Mouse (Mus musculus): ENCODE results near the gene Cacng8. TPM values are rescaled to one million over a fixed set of nuclear protein-coding genes. Genes with fewer than 3 reads are reported as not detected.

Cacng8 gene
- 0.16 TPM for polyA plus RNA-seq (2014; fragmentation: Illumina TruSeq; extraction: RNeasy Lipid Tissue Mini Kit (QIAGEN cat#74804); ENCODE audit: low read depth, low replicate concordance)

DNA sequence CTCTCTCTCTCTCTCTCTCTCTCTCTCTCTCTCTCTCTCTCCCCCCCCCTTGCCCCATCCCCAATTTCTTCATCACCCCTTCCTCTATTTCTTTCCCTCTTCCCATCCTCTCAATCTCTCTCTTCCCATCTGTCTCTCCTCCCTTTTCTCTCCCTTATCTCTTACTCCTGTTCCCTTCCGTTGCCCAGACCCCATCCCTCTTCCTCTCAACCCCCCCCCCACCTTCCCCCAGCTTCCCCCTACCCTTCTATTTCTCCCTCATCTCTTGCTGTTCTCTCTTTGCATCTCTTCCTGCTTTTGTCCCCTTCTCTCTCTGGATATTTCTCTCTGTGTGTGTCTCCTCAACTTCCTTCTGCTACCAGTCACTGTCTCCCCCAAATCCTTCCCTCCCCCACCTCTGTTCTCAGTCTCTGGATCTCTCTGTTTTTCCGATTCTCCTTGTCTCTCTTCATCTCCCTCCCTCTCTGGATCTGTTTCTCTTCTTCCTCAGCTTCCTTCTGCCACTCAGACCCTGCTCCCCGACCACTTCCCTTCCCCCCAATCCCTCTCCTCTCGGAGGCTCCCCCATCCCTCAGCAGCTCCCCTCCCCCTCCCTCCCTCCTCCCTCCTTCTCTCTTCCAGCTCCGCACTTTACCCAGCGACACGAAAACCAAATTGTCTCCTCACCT, at the start of gene Cacng8:
TSS of gene Cacng8 (plus strand) at position 271 of the 668 bp plus-strand sequence.

GRCm38 (mm10) chr7:3423895-3424294, 33.4 kb downstream of the Cacng8 start, which contains the start of gene Cacng6:
Cacng6 (plus strand) TSS chr7:3424195.

Other genes with a start within 250 kb of the Cacng8 start
- not detected for gene AU018091, start 221.5 kb upstream of the Cacng8 start, polyA plus RNA-seq (2014; fragmentation: Illumina TruSeq; extraction: RNeasy Lipid Tissue Mini Kit (QIAGEN cat#74804); ENCODE audit: low read depth, low replicate concordance)
- gene Nlrp12, start 140.9 kb upstream of the Cacng8 start, polyA plus RNA-seq (2014; fragmentation: Illumina TruSeq; extraction: RNeasy Lipid Tissue Mini Kit (QIAGEN cat#74804); ENCODE audit: low read depth, low replicate concordance): not detected
- gene Myadm, start 101.6 kb upstream of the Cacng8 start, polyA plus RNA-seq (2014; fragmentation: Illumina TruSeq; extraction: RNeasy Lipid Tissue Mini Kit (QIAGEN cat#74804); ENCODE audit: low read depth, low replicate concordance): 86.4 TPM
- 2.1 TPM for gene Prkcg, start 101.5 kb upstream of the Cacng8 start, polyA plus RNA-seq (2014; fragmentation: Illumina TruSeq; extraction: RNeasy Lipid Tissue Mini Kit (QIAGEN cat#74804); ENCODE audit: low read depth, low replicate concordance)
- 10.1 TPM for gene Cacng7, start 57.7 kb upstream of the Cacng8 start, polyA plus RNA-seq (2014; fragmentation: Illumina TruSeq; extraction: RNeasy Lipid Tissue Mini Kit (QIAGEN cat#74804); ENCODE audit: low read depth, low replicate concordance)
- gene Cacng6, start 33.5 kb downstream of the Cacng8 start, polyA plus RNA-seq (2014; fragmentation: Illumina TruSeq; extraction: RNeasy Lipid Tissue Mini Kit (QIAGEN cat#74804); ENCODE audit: low read depth, low replicate concordance): not detected
- 0.21 TPM for gene Tarm1, start 111.9 kb downstream of the Cacng8 start, polyA plus RNA-seq (2014; fragmentation: Illumina TruSeq; extraction: RNeasy Lipid Tissue Mini Kit (QIAGEN cat#74804); ENCODE audit: low read depth, low replicate concordance)
- not detected for gene Oscar, start 225.5 kb downstream of the Cacng8 start, polyA plus RNA-seq (2014; fragmentation: Illumina TruSeq; extraction: RNeasy Lipid Tissue Mini Kit (QIAGEN cat#74804); ENCODE audit: low read depth, low replicate concordance)
- 354 TPM for gene Ndufa3, start 226.7 kb downstream of the Cacng8 start, polyA plus RNA-seq (2014; fragmentation: Illumina TruSeq; extraction: RNeasy Lipid Tissue Mini Kit (QIAGEN cat#74804); ENCODE audit: low read depth, low replicate concordance)
- gene Tfpt, start 239.2 kb downstream of the Cacng8 start, polyA plus RNA-seq (2014; fragmentation: Illumina TruSeq; extraction: RNeasy Lipid Tissue Mini Kit (QIAGEN cat#74804); ENCODE audit: low read depth, low replicate concordance): 19.6 TPM
- 35.7 TPM for gene Prpf31, start 239.3 kb downstream of the Cacng8 start, polyA plus RNA-seq (2014; fragmentation: Illumina TruSeq; extraction: RNeasy Lipid Tissue Mini Kit (QIAGEN cat#74804); ENCODE audit: low read depth, low replicate concordance)